Mouse (Mus musculus) liver, adult 2 months (tissue): ENCODE measurements around the gene Ptrh1.

Source experiments
- CTCF ChIP-seq: fragments of 200-500 bp; IDR thresholded peaks from 2 replicates; pipeline ENCODE4 v1.5.1; 2011; ENCODE audit warnings: low read depth, low read length, control low read depth
- POLR2A ChIP-seq: fragments of 200-500 bp; IDR thresholded peaks from 2 replicates; pipeline ENCODE4 v1.6.1; 2011; ENCODE audit warnings: low read length, control low read depth; ENCODE audit not compliant: insufficient read depth; ENCODE audit errors: extremely low read depth

DNA sequence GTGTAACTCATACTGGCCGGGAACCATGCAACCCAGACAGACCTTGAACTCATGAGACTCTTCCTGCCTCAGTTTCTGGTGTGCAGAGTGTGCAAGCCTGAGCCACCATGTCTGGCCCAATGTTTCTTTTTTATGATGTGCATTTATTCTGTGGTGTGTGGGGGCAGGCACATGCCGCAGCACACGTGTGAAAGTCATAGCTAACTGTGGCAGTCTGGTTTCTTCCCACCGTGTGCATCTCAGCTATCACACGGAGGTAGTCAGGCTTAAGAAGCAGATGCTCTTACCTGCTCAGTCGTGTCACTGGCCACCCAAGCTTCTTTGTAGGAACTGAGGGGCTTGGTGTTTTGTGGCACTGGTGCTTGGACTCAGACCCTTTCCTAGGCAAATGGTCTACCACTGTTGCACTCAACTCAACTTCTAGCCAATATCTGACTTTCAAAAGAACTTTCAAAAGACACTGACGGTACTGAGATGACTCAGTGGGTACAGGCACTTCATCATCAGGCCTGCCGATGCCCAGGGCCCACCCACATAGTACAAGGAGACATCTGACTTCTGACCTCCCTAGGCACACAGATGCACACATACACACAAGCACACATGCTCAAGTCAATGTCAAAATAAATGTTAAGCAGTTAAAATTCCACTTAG lies 2.8 kb upstream of the Ptrh1 start:
- TF ChIP-seq CTCF (no peak), POLR2A (no peak)
